Mouse (Mus musculus) MEL (cell line): ENCODE measurements at regions not wholly inside any gene's neighbourhood (a gene's known extent, or its start where the extent isn't known, plus 50 kb on each side); places are given as distances from the start of the nearest gene placed in this dataset.

Experiments
- DNase-seq: peaks from one replicate; pipeline ENCODE4 v3.0.0; 2011; ENCODE audit warnings: low read depth, low spot score
- H3K27ac ChIP-seq: 2 replicates; pipeline ENCODE4 v1.5.1; 2012; ENCODE audit warnings: low read depth, mild to moderate bottlenecking, control low read depth, low read length, moderate library complexity; ENCODE audit not compliant: control insufficient read depth
- H3K27me3 ChIP-seq, 2 experiments: fragments of 150-350 bp in 1 of 2; sonication (generic) in 1 of 2; 2 replicates each; pipeline ENCODE4 v1.6.1; 2012; ENCODE audit warnings: low read length in 2 of 2, mild to moderate bottlenecking in 2 of 2, improper control_type of control experiment in 1 of 2, moderate library complexity in 1 of 2; ENCODE audit not compliant: insufficient read depth in 2 of 2, control insufficient read depth in 1 of 2
- H3K36me3 ChIP-seq, 2 experiments: 2 replicates each; pipeline ENCODE4 v1.6.1; 2012 to 2014; ENCODE audit warnings: low read length in 2 of 2, improper control_type of control experiment in 1 of 2, inconsistent platforms in 1 of 2, mild to moderate bottlenecking in 1 of 2; ENCODE audit not compliant: insufficient read depth in 2 of 2, control insufficient read depth in 1 of 2
- H3K4me1 ChIP-seq, 2 experiments: fragments of 150-350 bp in 1 of 2; sonication (generic) in 1 of 2; 2 replicates each; pipeline ENCODE4 v1.6.1; 2012; ENCODE audit warnings: low read length in 2 of 2, improper control_type of control experiment in 1 of 2, mild to moderate bottlenecking in 1 of 2; ENCODE audit not compliant: insufficient read depth in 2 of 2, control insufficient read depth in 1 of 2
- H3K4me3 ChIP-seq, 2 experiments: fragments of 150-350 bp in 1 of 2; sonication (generic) in 1 of 2; 2 replicates each; pipeline ENCODE4 v1.5.1; 2012; ENCODE audit warnings: low read depth in 2 of 2, low read length in 2 of 2, mild to moderate bottlenecking in 2 of 2, moderate library complexity in 2 of 2, control low read depth in 1 of 2, improper control_type of control experiment in 1 of 2; ENCODE audit not compliant: control insufficient read depth in 1 of 2, insufficient read depth in 1 of 2
- H3K79me2 ChIP-seq: 2 replicates; pipeline ENCODE4 v1.6.1; 2012; ENCODE audit warnings: mild to moderate bottlenecking, low read length, moderate library complexity; ENCODE audit not compliant: control insufficient read depth, poor library complexity, insufficient read depth
- H3K9ac ChIP-seq: 2 replicates; pipeline ENCODE4 v1.6.1; 2012; ENCODE audit warnings: low read depth, mild to moderate bottlenecking, control low read depth, low read length, moderate library complexity; ENCODE audit not compliant: control insufficient read depth, poor library complexity, severe bottlenecking
- H3K9me3 ChIP-seq: fragments of 150-350 bp; sonication (generic); replicated peaks from 2 replicates; pipeline ENCODE4 v1.6.1; 2012; ENCODE audit warnings: mild to moderate bottlenecking, low read length, improper control_type of control experiment, moderate library complexity; ENCODE audit not compliant: insufficient read depth
- CHD2 ChIP-seq: IDR thresholded peaks from 2 replicates; pipeline ENCODE4 v1.6.1; 2011; ENCODE audit warnings: low read length, improper control_type of control experiment
- CTCF ChIP-seq, 3 experiments: IDR thresholded peaks in 2 of 3; conservative IDR thresholded peaks in 1 of 3; 2 replicates each; pipeline ENCODE4 v1.5.1; 2011 to 2012; ENCODE audit warnings: low read length in 3 of 3, low read depth in 2 of 3, mild to moderate bottlenecking in 2 of 3, improper control_type of control experiment in 1 of 3, inconsistent platforms in 1 of 3, mixed read lengths in 1 of 3, moderate library complexity in 1 of 3; ENCODE audit not compliant: control insufficient read depth in 1 of 3, insufficient read depth in 1 of 3, poor library complexity in 1 of 3, severe bottlenecking in 1 of 3
- GATA1 ChIP-seq: IDR thresholded peaks from 2 replicates; pipeline ENCODE4 v1.6.1; 2011; ENCODE audit warnings: low read depth, low read length, improper control_type of control experiment
- JUND ChIP-seq: IDR thresholded peaks from 2 replicates; pipeline ENCODE4 v1.6.1; 2011; ENCODE audit warnings: low read depth, mild to moderate bottlenecking, improper control_type of control experiment, low read length
- MAFK ChIP-seq: IDR thresholded peaks from 2 replicates; pipeline ENCODE4 v1.6.1; 2011; ENCODE audit warnings: low read depth, mild to moderate bottlenecking, low read length, improper control_type of control experiment, borderline replicate concordance
- MYC ChIP-seq: IDR thresholded peaks from 2 replicates; pipeline ENCODE4 v1.6.1; 2011; ENCODE audit warnings: low read depth, mild to moderate bottlenecking, low read length, improper control_type of control experiment, moderate library complexity
- NRF1 ChIP-seq: IDR thresholded peaks from 2 replicates; pipeline ENCODE4 v1.6.1; 2014; ENCODE audit warnings: low read depth, mild to moderate bottlenecking, inconsistent platforms, low read length, improper control_type of control experiment, moderate library complexity; ENCODE audit not compliant: poor library complexity, insufficient read depth, severe bottlenecking
- POLR2A ChIP-seq, 2 experiments: IDR thresholded peaks; 2 replicates each; pipeline ENCODE4 v1.6.1; 2011 to 2012; ENCODE audit warnings: low read length in 2 of 2, mild to moderate bottlenecking in 2 of 2, control low read depth in 1 of 2, improper control_type of control experiment in 1 of 2, low read depth in 1 of 2, moderate library complexity in 1 of 2; ENCODE audit not compliant: control insufficient read depth in 1 of 2, insufficient read depth in 1 of 2, poor library complexity in 1 of 2
- POLR2AphosphoS2 ChIP-seq: IDR thresholded peaks from 2 replicates; pipeline ENCODE4 v1.6.1; 2011; ENCODE audit warnings: low read length, improper control_type of control experiment
- RAD21 ChIP-seq: IDR thresholded peaks from 2 replicates; pipeline ENCODE4 v1.6.1; 2011; ENCODE audit warnings: mild to moderate bottlenecking, low read depth, low read length, improper control_type of control experiment
- RCOR1 ChIP-seq: IDR thresholded peaks from 2 replicates; pipeline ENCODE4 v1.6.1; 2012; ENCODE audit warnings: low read depth, mild to moderate bottlenecking, inconsistent platforms, low read length, improper control_type of control experiment
- SIN3A ChIP-seq: IDR thresholded peaks from 2 replicates; pipeline ENCODE4 v1.6.1; 2012; ENCODE audit warnings: low read length, improper control_type of control experiment, inconsistent platforms
- TAL1 ChIP-seq: IDR thresholded peaks from 2 replicates; pipeline ENCODE4 v1.6.1; 2012; ENCODE audit warnings: mild to moderate bottlenecking, inconsistent platforms, low read length, moderate library complexity, mixed read lengths
- UBTF ChIP-seq: IDR thresholded peaks from 2 replicates; pipeline ENCODE4 v1.6.1; 2012; ENCODE audit warnings: low read depth, mild to moderate bottlenecking, inconsistent platforms, low read length, improper control_type of control experiment, moderate library complexity, borderline replicate concordance; ENCODE audit not compliant: insufficient read depth
- USF1 ChIP-seq: IDR thresholded peaks from 2 replicates; pipeline ENCODE4 v1.6.1; 2014; ENCODE audit warnings: low read depth, mild to moderate bottlenecking, inconsistent platforms, low read length, improper control_type of control experiment, moderate library complexity
- ZMIZ1 ChIP-seq: IDR thresholded peaks from 2 replicates; pipeline ENCODE4 v1.6.1; 2012; ENCODE audit warnings: low read depth, mild to moderate bottlenecking, inconsistent platforms, low read length, improper control_type of control experiment, moderate library complexity
- ZNF384 ChIP-seq: IDR thresholded peaks from 2 replicates; pipeline ENCODE4 v1.6.1; 2012; ENCODE audit warnings: low read depth, mild to moderate bottlenecking, inconsistent platforms, low read length, improper control_type of control experiment

- Histone ChIP-seq H3K36me3 (no peaks in the 10 kb centered on the region), H3K4me3 (no peak overlapping the region), H3K27ac (no peak overlapping the region), H3K4me1 (no peaks in the 10 kb centered on the region)
- TF ChIP-seq CTCF (IDR thresholded peaks at IDR 0.05 in 2 of 3, conservative IDR thresholded peaks at IDR 0.05 in 1 of 3; ENCODE audit: control insufficient read depth in 1 of 3, insufficient read depth in 1 of 3, low read depth in 2 of 3, low read length in 3 of 3, poor library complexity in 1 of 3, severe bottlenecking in 1 of 3), result no peak
- no peak for TF ChIP-seq ZNF384
- TF ChIP-seq ZMIZ1, result no peak
- TF ChIP-seq CHD2, result no peak
- TF ChIP-seq SIN3A, result no peak
- TF ChIP-seq RAD21, result no peak
- TF ChIP-seq TAL1, result no peak
- TF ChIP-seq, all 39 proteins: peak for 0
- no peak for DNase-seq
- H3K27me3 ChIP-seq, result no peaks in the 10 kb centered on the region; a peak in 1 of 4 replicates
- H3K9me3 ChIP-seq, result no peaks in the 10 kb centered on the region
- no peaks in the 10 kb centered on the region for H3K79me2 ChIP-seq
- H3K9ac ChIP-seq, result no peak overlapping the region
These were observed 77.0 kb upstream of the Rufy1 start for GRCm38 (mm10) chr11:50507882-50508281.

GRCm38 (mm10) chr11:50507498-50507824 lies 76.5 kb upstream of the Rufy1 start:
- H3K79me2 ChIP-seq, result no peaks in the 10 kb centered on the region
- H3K27ac ChIP-seq, result no peak overlapping the region
- H3K36me3 ChIP-seq, result no peaks in the 10 kb centered on the region
- H3K9ac ChIP-seq, result no peak overlapping the region
- H3K27me3 ChIP-seq, result no peaks in the 10 kb centered on the region; a peak in 1 of 4 replicates
- no peaks in the 10 kb centered on the region for H3K9me3 ChIP-seq
- TF ChIP-seq USF1, result no peak
- TF ChIP-seq MYC, result no peak
- TF ChIP-seq POLR2A (IDR thresholded peaks at IDR 0.05; ENCODE audit: control insufficient read depth in 1 of 2, insufficient read depth in 1 of 2, low read depth in 1 of 2, low read length in 2 of 2, poor library complexity in 1 of 2), result no peak
- TF ChIP-seq CHD2, result no peak
- no peak for TF ChIP-seq GATA1
- TF ChIP-seq MAFK, result no peak
- TF ChIP-seq JUND, result no peak
- TF ChIP-seq ZNF384, result no peak
- no peak for TF ChIP-seq NRF1
- no peak for TF ChIP-seq TAL1
- no peak for TF ChIP-seq UBTF
- TF ChIP-seq RCOR1, result no peak
- no peak for TF ChIP-seq POLR2AphosphoS2
- H3K4me3 ChIP-seq, result no peak overlapping the region
- DNase-seq, result no peak
- H3K4me1 ChIP-seq, result no peaks in the 10 kb centered on the region
